Mouse (Mus musculus) lung, embryonic 15.5 days (tissue): ENCODE measurements around the gene Uba7. TPM values are rescaled to one million over a fixed set of nuclear protein-coding genes. Genes with fewer than 3 reads are reported as not detected.
"Not testable (repeated sequence)": the region's sequence is repeated elsewhere in the genome, so short reads cannot be mapped to it uniquely, and the experiment has no call there.

ENCODE experiments used
- ATAC-seq: fragments of 200-750 bp; cut with Nextera tagmentation; 2 replicates; pipeline ENCODE4 v1.8.0; 2017; ENCODE audit warnings: moderate number of reproducible peaks, borderline replicate concordance; ENCODE audit not compliant: low FRiP score, low TSS enrichment; ENCODE audit errors: extremely low read depth
- H3K27ac ChIP-seq: fragments of 300-500 bp; sonication (generic); 2 replicates; pipeline ENCODE4 v1.5.1; 2015; ENCODE audit warnings: moderate library complexity, mild to moderate bottlenecking, inconsistent platforms
- H3K27me3 ChIP-seq: fragments of 300-500 bp; sonication (generic); 2 replicates; pipeline ENCODE4 v1.6.1; 2015; ENCODE audit warnings: inconsistent platforms
- H3K36me3 ChIP-seq: fragments of 300-500 bp; sonication (generic); 2 replicates; pipeline ENCODE4 v1.6.1; 2015; ENCODE audit warnings: inconsistent platforms
- H3K4me1 ChIP-seq: fragments of 300-500 bp; sonication (generic); 2 replicates; pipeline ENCODE4 v1.6.1; 2015; ENCODE audit warnings: inconsistent platforms
- H3K4me2 ChIP-seq: fragments of 300-500 bp; sonication (generic); 2 replicates; pipeline ENCODE4 v1.6.1; 2015; ENCODE audit warnings: inconsistent platforms, mild to moderate bottlenecking, moderate library complexity
- H3K4me3 ChIP-seq: fragments of 300-500 bp; sonication (generic); 2 replicates; pipeline ENCODE4 v1.5.1; 2015; ENCODE audit warnings: mild to moderate bottlenecking, inconsistent platforms
- H3K9ac ChIP-seq: fragments of 300-500 bp; sonication (generic); 2 replicates; pipeline ENCODE4 v1.6.1; 2015; ENCODE audit warnings: inconsistent platforms
- H3K9me3 ChIP-seq: fragments of 300-500 bp; sonication (generic); 2 replicates; pipeline ENCODE4 v1.6.1; 2016; ENCODE audit warnings: inconsistent platforms
- WGBS: fragments of 180-500 bp; shearing (Covaris S2); methylation state at CpG from one replicate; pipeline ENCODE4 v1.1.7; 2015; 5-methylcytosine and 5-hydroxymethylcytosine counted together
- polyA plus RNA-seq: library from polyadenylated mRNA; unstranded; fragments of >200 nt; fragmentation: Nextera tagmentation; extraction: Ambion mirVana; gene quantifications from 2 replicates; pipeline ENCODE4 v1.2.1, GENCODE M21; 2015

Uba7 gene
- polyA plus RNA-seq, 1 experiment from 2014 or later: 22.8 TPM

DNA sequence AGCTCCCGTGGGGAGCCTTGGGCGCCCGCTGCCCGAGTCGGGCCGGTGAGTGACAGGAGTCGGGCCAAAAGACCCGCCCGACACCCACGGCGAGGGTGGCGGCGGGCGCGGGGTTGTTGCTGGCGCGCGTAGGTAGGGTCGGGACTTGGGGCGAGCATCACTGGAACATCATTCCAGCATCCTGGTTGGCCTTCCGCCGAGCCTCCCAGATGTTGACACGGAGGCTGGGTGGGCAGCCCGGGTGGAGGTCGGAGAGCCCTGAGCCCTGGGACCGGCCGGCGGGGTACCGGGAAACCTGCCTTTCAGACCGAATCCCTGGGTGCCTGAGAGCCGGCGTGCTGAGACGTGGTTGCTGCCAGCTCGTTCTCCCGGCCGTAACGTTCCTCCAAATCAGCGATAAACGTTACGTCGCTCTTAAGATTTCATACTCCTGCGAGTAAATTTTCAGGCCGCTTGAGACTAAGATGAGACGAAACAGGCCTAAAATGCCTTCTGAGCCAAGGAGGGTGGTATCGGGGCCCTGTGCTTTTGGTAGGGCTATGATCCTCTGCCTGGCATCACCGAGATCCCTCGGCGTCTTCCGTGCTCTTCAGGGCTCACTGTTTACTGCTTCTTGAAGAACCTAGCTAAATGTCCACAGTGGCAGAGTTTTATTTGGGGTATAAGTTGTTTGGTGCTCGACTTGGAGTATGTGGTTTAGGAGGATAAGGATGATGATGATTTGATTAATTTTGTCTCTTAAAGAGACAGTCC lies 27.6 kb downstream of the Uba7 start:
- peak overlapping the region; percentile 98 for H3K9ac ChIP-seq
- H3K27ac ChIP-seq: peak overlapping the region; percentile 91
- ATAC-seq: no peak; the same call in none of the 2 replicates
- H3K4me2 ChIP-seq: peak overlapping the region; percentile 62
- H3K4me3 ChIP-seq: peak overlapping the region; percentile 94
- H3K9me3 ChIP-seq: no peaks in the 10 kb centered on the region
- no peaks in the 10 kb centered on the region for H3K27me3 ChIP-seq
- H3K4me1 ChIP-seq: peaks cover 11% of the 10 kb centered on the region
- under 1% methylated on average over 50 of the region's 50 CpGs for WGBS
- H3K36me3 ChIP-seq: no peaks in the 10 kb centered on the region; the same call in 1 of the 2 replicates

DNA sequence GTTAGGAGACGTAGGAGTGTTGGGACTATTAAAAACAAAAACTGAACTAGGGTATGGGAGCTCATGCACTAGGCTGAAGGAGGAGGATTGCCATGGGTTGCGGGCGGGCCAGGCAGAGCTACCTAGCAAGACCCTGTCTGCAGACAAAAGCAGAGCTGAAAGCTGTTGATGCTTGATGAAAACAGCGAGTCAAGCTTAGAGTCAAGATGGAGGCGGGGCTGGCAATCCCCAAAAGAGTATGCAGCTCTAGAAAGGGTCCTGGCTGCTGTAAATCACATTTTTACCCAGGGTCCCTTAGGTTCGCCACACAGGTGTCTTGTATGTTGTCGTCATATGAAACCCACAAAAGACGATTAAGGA lies 28.2 kb downstream of the Uba7 start:
- WGBS: 13% methylated on average over 8 of the region's 8 CpGs
- Histone ChIP-seq H3K9me3 (no peaks in the 10 kb centered on the region), H3K27ac (peak overlapping the region; percentile 91; the same call in 1 of the 2 replicates), H3K4me1 (peaks cover 13% of the 10 kb centered on the region), H3K36me3 (no peaks in the 10 kb centered on the region; the same call in 1 of the 2 replicates), H3K4me3 (peak overlapping the region; percentile 94), H3K27me3 (no peaks in the 10 kb centered on the region), H3K9ac (peak overlapping the region; percentile 98), H3K4me2 (peak overlapping the region; percentile 62)
- no peak for ATAC-seq

DNA sequence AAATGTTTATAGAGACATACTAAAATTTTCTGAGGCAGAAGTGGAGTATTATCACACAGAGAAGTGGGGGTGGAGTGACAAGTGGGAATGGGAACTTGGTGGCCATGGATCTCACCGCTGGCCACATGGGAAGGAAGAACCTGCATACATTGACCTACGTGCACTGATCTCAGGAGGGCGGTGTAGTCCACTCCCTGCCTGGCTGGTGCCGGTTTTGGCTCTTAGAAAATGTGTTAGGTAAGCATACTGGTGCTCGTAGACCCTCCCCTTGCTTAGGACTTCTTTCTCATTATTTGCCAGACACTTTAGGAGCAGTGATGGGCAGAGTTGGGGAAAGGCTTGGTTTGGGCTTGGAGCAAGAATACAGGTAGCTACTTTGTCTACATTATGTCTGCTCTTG lies 32.7 kb downstream of the Uba7 start:
- ATAC-seq: no peak

DNA sequence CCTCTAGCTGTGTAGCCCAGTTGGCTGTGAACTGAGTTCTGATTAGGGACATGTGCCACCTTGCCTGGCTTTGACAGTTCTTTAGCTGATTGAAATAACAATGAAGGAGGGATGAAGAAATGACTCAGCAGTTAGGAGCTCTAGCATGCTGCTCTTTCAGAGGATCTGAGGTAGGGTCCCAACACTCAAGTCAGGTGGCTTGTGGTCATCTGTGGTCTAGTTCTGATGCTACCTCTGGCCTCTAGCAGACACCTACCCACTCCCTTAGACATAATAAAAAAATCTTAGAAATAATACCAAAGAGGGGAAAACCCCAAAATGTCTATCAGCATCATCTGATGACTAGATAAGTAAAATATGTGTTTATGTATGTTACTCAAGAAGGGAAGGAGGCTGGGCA lies 35.1 kb downstream of the Uba7 start:
- 0 out of 2 replicates have a peak, but pooled peaks cover 7% of the 10 kb centered on the region for H3K4me1 ChIP-seq
- H3K4me2 ChIP-seq: no peak overlapping the region
- peaks cover 10% of the 10 kb centered on the region; the same call in 1 of the 2 replicates for H3K36me3 ChIP-seq
- no peaks in the 10 kb centered on the region for H3K27me3 ChIP-seq
- H3K4me3 ChIP-seq: no peak overlapping the region
- no peak for ATAC-seq
- H3K9me3 ChIP-seq: no peaks in the 10 kb centered on the region
- H3K9ac ChIP-seq: no peak overlapping the region
- no peak overlapping the region for H3K27ac ChIP-seq

More for the DNA sequence above, 32.7 kb downstream of the Uba7 start:
- H3K4me3 ChIP-seq: no peak overlapping the region
- H3K4me2 ChIP-seq: no peak overlapping the region
- no peaks in the 10 kb centered on the region for H3K27me3 ChIP-seq
- H3K9ac ChIP-seq: no peak overlapping the region
- H3K4me1 ChIP-seq: peaks cover 18% of the 10 kb centered on the region
- peaks cover 7% of the 10 kb centered on the region for H3K36me3 ChIP-seq
- no peak overlapping the region for H3K27ac ChIP-seq
- no peaks in the 10 kb centered on the region for H3K9me3 ChIP-seq
- 78% methylated on average over 5 of the region's 5 CpGs for WGBS

DNA sequence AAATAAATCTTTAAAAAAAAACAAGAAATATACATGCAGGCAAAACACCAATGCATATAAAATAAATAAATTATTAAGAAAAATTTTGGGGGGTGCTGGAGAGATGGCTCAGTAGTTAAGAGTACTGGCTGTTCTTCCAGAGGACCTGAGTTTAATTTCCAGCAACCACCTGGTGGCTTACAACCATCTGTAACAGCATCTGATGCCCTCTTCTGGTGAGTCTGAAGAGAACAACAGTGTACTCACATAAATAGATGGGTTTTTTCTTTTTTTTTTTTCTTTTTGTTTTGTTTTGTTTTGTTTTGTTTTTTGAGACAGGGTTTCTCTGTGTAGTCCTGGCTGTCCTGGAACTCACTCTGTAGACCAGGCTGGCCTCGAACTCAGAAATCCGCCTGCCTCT lies 38.3 kb downstream of the Uba7 start:
- H3K4me1 ChIP-seq, H3K9ac ChIP-seq, H3K9me3 ChIP-seq, H3K27ac ChIP-seq, H3K27me3 ChIP-seq, H3K4me2 ChIP-seq, ATAC-seq, H3K4me3 ChIP-seq: not testable (repeated sequence)
- peaks cover 12% of the 10 kb centered on the region for H3K36me3 ChIP-seq
- 98% methylated on average over 2 of the region's 2 CpGs for WGBS

DNA sequence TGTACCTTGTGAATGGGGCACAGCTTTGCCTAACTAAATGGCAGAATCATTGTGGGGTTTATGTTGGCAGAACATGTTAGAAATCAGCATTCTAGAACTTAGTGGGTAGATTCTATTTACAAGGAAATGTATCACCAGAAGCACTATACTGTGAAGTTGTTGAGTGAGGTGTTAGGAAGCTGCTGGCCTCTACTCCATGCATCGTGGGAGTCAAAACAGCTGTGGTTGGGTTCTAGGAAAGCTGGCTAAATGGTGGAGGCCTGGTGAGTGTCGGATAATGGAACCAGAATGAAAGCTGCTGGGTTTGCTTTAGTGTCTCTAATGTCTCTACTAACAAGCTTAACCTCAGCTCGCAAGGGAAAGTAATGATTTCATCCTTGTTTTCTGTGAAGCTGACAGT lies 41.8 kb downstream of the Uba7 start:
- Histone ChIP-seq H3K36me3 (peaks cover 12% of the 10 kb centered on the region), H3K9me3 (no peaks in the 10 kb centered on the region), H3K27me3 (no peaks in the 10 kb centered on the region), H3K9ac (no peak overlapping the region), H3K27ac (no peak overlapping the region), H3K4me3 (no peak overlapping the region), H3K4me2 (no peak overlapping the region), H3K4me1 (0 out of 2 replicates have a peak, but pooled peaks cover 3% of the 10 kb centered on the region)
- 83% methylated on average over 3 of the region's 3 CpGs for WGBS
- no peak for ATAC-seq

DNA sequence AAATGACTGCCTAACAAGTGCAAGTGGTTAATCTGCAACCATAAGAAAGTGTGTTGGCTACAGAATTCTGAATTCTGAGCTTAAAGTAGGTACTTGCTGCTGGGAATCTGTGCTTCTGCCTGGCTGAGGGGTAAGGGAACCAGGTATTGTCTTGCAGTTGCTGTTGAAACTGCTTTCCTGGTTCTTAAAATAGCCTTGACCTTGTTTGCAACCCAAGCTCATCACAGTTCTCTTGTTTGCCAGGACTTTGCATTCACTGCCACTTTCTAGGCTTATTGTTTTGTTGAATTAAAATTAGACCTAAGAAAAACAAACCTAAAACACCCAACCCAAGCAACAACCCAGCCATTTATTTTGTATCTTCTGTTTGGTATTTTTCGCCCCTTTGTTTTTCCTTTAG lies 45.4 kb downstream of the Uba7 start:
- Histone ChIP-seq H3K9me3 (no peaks in the 10 kb centered on the region), H3K27me3 (no peaks in the 10 kb centered on the region), H3K4me1 (0 out of 2 replicates have a peak, but pooled peaks cover 3% of the 10 kb centered on the region), H3K27ac (no peak overlapping the region), H3K4me3 (no peak overlapping the region), H3K9ac (no peak overlapping the region), H3K4me2 (no peak overlapping the region), H3K36me3 (peaks cover 21% of the 10 kb centered on the region)
- ATAC-seq: no peak
- WGBS: 89% methylated on average over 1 of the region's 1 CpGs

DNA sequence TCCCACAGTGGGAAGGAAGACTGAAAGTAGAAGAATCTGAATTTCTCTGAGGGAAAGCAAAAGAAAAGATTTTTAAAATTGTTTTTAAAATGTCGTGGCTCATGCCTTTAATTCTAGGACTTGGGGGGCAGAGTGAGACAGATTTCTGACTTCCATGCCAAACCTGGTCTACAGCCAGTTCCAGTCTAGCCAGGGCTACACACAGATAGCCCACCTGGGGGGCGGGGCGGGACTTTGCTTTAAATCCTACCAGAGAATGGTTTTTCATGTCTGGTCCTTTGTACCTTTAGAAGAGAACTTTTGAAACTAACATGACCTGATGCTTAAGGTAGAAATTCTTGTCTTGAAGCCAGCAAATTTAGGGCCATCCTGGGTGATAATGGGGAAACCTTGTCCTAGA lies 47.9 kb downstream of the Uba7 start:
- no peak for ATAC-seq
- Histone ChIP-seq H3K4me1 (0 out of 2 replicates have a peak, but pooled peaks cover 3% of the 10 kb centered on the region), H3K9ac (no peak overlapping the region), H3K36me3 (peaks cover 39% of the 10 kb centered on the region), H3K4me2 (no peak overlapping the region), H3K27ac (no peak overlapping the region), H3K4me3 (no peak overlapping the region), H3K9me3 (no peaks in the 10 kb centered on the region), H3K27me3 (no peaks in the 10 kb centered on the region)
- WGBS: 89% methylated on average over 3 of the region's 3 CpGs

DNA sequence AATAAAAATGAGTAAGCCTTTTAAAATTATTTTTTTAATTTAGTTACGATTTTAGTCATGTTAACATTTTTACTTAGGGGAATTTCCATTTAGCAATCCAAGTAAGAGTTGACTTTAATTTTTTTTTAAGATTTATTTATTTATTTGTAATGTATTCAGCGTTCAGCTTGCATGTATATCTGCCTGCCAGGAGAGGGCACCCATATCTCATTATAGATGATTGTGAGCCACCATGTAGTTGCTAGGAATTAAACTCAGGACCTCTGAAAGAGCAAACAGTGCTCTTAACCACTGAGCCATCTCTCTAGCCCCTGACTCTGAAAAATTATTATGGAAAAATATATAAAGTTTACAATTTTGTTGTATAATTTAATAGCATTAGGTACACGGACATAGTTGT lies 51.3 kb downstream of the Uba7 start:
- WGBS: 86% methylated on average over 3 of the region's 3 CpGs
- Histone ChIP-seq H3K36me3 (peaks cover 47% of the 10 kb centered on the region), H3K9me3 (no peaks in the 10 kb centered on the region), H3K4me3 (no peak overlapping the region), H3K27ac (no peak overlapping the region), H3K9ac (no peak overlapping the region), H3K27me3 (no peaks in the 10 kb centered on the region), H3K4me2 (no peak overlapping the region), H3K4me1 (no peaks in the 10 kb centered on the region)
- no peak for ATAC-seq

DNA sequence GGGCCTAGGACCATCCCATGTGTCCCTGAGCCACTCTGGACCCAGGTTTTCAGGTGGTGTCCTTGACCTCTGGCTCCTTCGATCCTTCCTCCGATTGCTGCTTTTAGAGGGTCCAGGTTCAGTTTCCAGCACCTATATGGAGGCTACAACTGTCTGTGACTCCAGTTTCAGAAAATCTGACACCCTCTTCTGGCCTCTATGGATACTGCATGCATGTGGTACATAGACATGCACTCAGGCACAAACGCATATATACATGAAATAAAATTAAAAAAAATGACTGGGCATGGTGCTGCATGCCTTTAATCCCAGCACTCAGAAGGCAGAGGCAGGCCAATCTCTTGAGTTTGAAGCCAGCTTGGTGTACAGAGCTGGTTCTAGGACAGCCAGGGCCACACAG lies 52.6 kb downstream of the Uba7 start:
- Histone ChIP-seq H3K36me3 (peaks cover 55% of the 10 kb centered on the region), H3K9me3 (no peaks in the 10 kb centered on the region), H3K4me2 (no peak overlapping the region), H3K9ac (no peak overlapping the region), H3K4me1 (no peaks in the 10 kb centered on the region), H3K4me3 (no peak overlapping the region), H3K27me3 (no peaks in the 10 kb centered on the region), H3K27ac (no peak overlapping the region)
- WGBS: 97% methylated on average over 3 of the region's 3 CpGs
- no peak for ATAC-seq

DNA sequence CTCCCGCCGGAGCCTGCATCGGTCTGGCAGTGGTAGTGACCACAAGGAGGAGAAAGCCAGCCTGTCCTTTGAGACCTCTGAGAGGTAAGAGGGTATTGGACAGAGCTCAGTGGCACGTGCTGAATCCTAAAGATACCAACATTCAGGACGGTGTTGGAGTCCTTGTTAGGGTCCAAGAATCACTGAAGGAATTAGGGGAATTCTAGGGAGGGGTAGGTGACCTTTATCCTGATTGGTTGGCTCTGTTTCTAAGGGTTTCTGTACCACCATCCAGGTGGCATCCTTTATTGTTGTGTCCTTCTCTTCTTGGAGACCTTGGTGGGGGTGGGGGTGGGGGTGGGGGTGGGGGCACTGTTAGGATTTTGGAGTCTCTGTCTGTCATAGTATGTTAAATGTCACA lies 56.8 kb downstream of the Uba7 start:
- 89% methylated on average over 5 of the region's 5 CpGs for WGBS
- no peak for ATAC-seq
- Histone ChIP-seq H3K4me3 (no peak overlapping the region), H3K9me3 (no peaks in the 10 kb centered on the region), H3K4me2 (no peak overlapping the region), H3K36me3 (peaks cover 44% of the 10 kb centered on the region), H3K9ac (no peak overlapping the region), H3K27ac (no peak overlapping the region), H3K27me3 (no peaks in the 10 kb centered on the region), H3K4me1 (no peaks in the 10 kb centered on the region)
